In genomic region chr6:28260425-28261191, GRCm38 (mm10) we compare ENCODE assay signal across 8 mouse cellular contexts.
DNase-seq lines count a peak whose midpoint lies in the region; ATAC-seq and TF ChIP-seq lines count a peak whose summit lies in the region.

No protein-coding gene starts in this region.

- in situ Hi-C loops in CH12.LX (cut with MboI; ENCODE audit: low pct_ligation_motif_present, low pct_unique_long_range_greater_than_20kb, low sequenced_read_pairs): no loop called here

- H3K4me2 ChIP-seq in CH12.LX (ENCODE audit: insufficient read depth, low read depth, poor library complexity, severe bottlenecking): peak overlapping the region; percentile 99
- H3K4me2 ChIP-seq in heart, embryonic 14.5 days (ENCODE audit: low read length): peak overlapping the region; percentile 88

- no peak for TF ChIP-seq EP300 in CH12.LX (IDR thresholded peaks at IDR 0.05; ENCODE audit: low read length)

- DNase-seq in CH12.LX (ENCODE audit: extremely low read depth): peak; percentile 25
- peak; percentile 51 to 78 for DNase-seq in adrenal gland, adult (ENCODE audit: inconsistent age in 2 of 2, low spot score in 1 of 2)
- peak; percentile 49 for DNase-seq in embryo, embryonic 10.5 days (ENCODE audit: low spot score)
- peak; percentile 20 to 61 for DNase-seq in kidney, postnatal 25 days
- DNase-seq in lung, postnatal 25 days (ENCODE audit: low spot score): peak; percentile 5
- DNase-seq in right cerebral cortex, adult 2 months (ENCODE audit: low spot score in 2 of 2): peak; percentile 20 to 34
- peak; percentile 61 for DNase-seq in yolk sac, embryonic 10.5 days (ENCODE audit: low spot score)

- H3K4me1 ChIP-seq in CH12.LX (ENCODE audit: control insufficient read depth in 1 of 2, insufficient read depth in 2 of 2): peaks cover 0 to 28% of the 10 kb centered on the region in 2 experiments; a peak in 3 of 4 replicates
- peaks cover 4 to 9% of the 10 kb centered on the region in 2 experiments for H3K4me1 ChIP-seq in heart, embryonic 14.5 days (ENCODE audit: control insufficient read depth in 2 of 2, insufficient read depth in 2 of 2, low read length in 2 of 2)

- H3K9me3 ChIP-seq in CH12.LX (replicated peaks; ENCODE audit: low read length): no peaks in the 10 kb centered on the region
- H3K9me3 ChIP-seq in heart, embryonic 14.5 days (ENCODE audit: control insufficient read depth, low read length): no peaks in the 10 kb centered on the region

- TF ChIP-seq RAD21 in CH12.LX (IDR thresholded peaks at IDR 0.05; ENCODE audit: low read depth, low read length): no peak

- H3K27me3 ChIP-seq in CH12.LX (replicated peaks): no peaks in the 10 kb centered on the region
- H3K27me3 ChIP-seq in heart, embryonic 14.5 days (ENCODE audit: control insufficient read depth, insufficient read depth, low read length): no peaks in the 10 kb centered on the region

- 2% methylated on average over 62 of the region's 64 CpGs for WGBS in heart, embryonic 14.5 days

- no peak for ATAC-seq in heart, embryonic 14.5 days (ENCODE audit: insufficient number of reproducible peaks, insufficient read depth, low FRiP score, low read depth)

- peak overlapping the region; percentile 74 to 99 (median 88) for H3K4me3 ChIP-seq in CH12.LX (replicated peaks in 1 of 3; ENCODE audit: low read depth in 2 of 3, low read length in 2 of 3, poor library complexity in 1 of 3)
- peak overlapping the region; percentile 84 to 97 for H3K4me3 ChIP-seq in heart, embryonic 14.5 days (ENCODE audit: control insufficient read depth in 1 of 2, insufficient read depth in 1 of 2, low read depth in 1 of 2, low read length in 2 of 2)

- dilution Hi-C loops in CH12.LX (cut with MboI; ENCODE audit: extremely low pct_ligation_motif_present, extremely low pct_unique_long_range_greater_than_20kb, low sequenced_read_pairs): no loop called here

- TF ChIP-seq POLR2A in CH12.LX (IDR thresholded peaks at IDR 0.05; ENCODE audit: low read depth, low read length): no peak

- H3K36me3 ChIP-seq in CH12.LX (replicated peaks in 1 of 2; ENCODE audit: control insufficient read depth in 1 of 2, insufficient read depth in 1 of 2, low read length in 1 of 2): peaks cover 2 to 29% of the 10 kb centered on the region in 2 experiments
- peaks cover 32% of the 10 kb centered on the region for H3K36me3 ChIP-seq in heart, embryonic 14.5 days (ENCODE audit: control insufficient read depth, insufficient read depth, low read length)

- H3K27ac ChIP-seq in CH12.LX (ENCODE audit: insufficient read depth, low read depth): peak overlapping the region; percentile 56
- H3K27ac ChIP-seq in heart, embryonic 14.5 days (replicated peaks in 1 of 2; ENCODE audit: control insufficient read depth in 1 of 2, insufficient read depth in 1 of 2, low read depth in 2 of 2, low read length in 2 of 2): peak overlapping the region in 1 of 2 experiments; percentile 90; a peak in 2 of 4 replicates

- H3K79me2 ChIP-seq in CH12.LX (replicated peaks; ENCODE audit: control insufficient read depth, extremely low read depth, insufficient read depth, poor library complexity, severe bottlenecking): peaks cover 21% of the 10 kb centered on the region

- peak overlapping the region; percentile 83 for H3K9ac ChIP-seq in CH12.LX (ENCODE audit: insufficient read depth, low read depth)
- H3K9ac ChIP-seq in heart, embryonic 14.5 days (ENCODE audit: low read length): peak overlapping the region; percentile 90

- no peak for TF ChIP-seq CTCF in CH12.LX (conservative IDR thresholded peaks at IDR 0.05 in 1 of 2, IDR thresholded peaks at IDR 0.05 in 1 of 2; ENCODE audit: low read depth in 2 of 2, low read length in 2 of 2)

TF ChIP-seq in CH12.LX, 34 proteins besides CTCF, POLR2A, EP300 and RAD21:
- TF ChIP-seq NRF1 (IDR thresholded peaks at IDR 0.05; ENCODE audit: low read depth, low read length) (peak; percentile 62), MEF2A (IDR thresholded peaks at IDR 0.05; ENCODE audit: borderline replicate concordance, low read depth, low read length) (no peak), MAZ (IDR thresholded peaks at IDR 0.05; ENCODE audit: low read depth, low read length) (no peak), KAT2A (IDR thresholded peaks at IDR 0.05; ENCODE audit: insufficient replicate concordance, low read length) (no peak), BHLHE40 (IDR thresholded peaks at IDR 0.05; ENCODE audit: low read depth, low read length) (no peak), RCOR1 (conservative IDR thresholded peaks at IDR 0.05; ENCODE audit: low read depth, low read length) (no peak), ELF1 (IDR thresholded peaks at IDR 0.05; ENCODE audit: low read depth, low read length) (peak; percentile 65; the same call in 1 of the 2 replicates), JUN (IDR thresholded peaks at IDR 0.05; ENCODE audit: insufficient read depth, low read depth, low read length) (no peak), ZKSCAN1 (IDR thresholded peaks at IDR 0.05; ENCODE audit: borderline replicate concordance, low read depth, low read length) (no peak), ZC3H11A (IDR thresholded peaks at IDR 0.05; ENCODE audit: low read depth, low read length) (no peak), IRF4 (IDR thresholded peaks at IDR 0.05; ENCODE audit: low read depth, low read length) (no peak), MXI1 (IDR thresholded peaks at IDR 0.05; ENCODE audit: low read depth, low read length) (peak; percentile 31; the same call in 1 of the 2 replicates), MYC (IDR thresholded peaks at IDR 0.05; ENCODE audit: low read depth, low read length) (no peak), UBTF (IDR thresholded peaks at IDR 0.05; ENCODE audit: low read depth, low read length) (0 out of 2 replicates have a peak, but pooled peaks have one; percentile 4), PAX5 (IDR thresholded peaks at IDR 0.05; ENCODE audit: low read length) (no peak), SMC3 (IDR thresholded peaks at IDR 0.05; ENCODE audit: low read depth, low read length) (no peak), SIN3A (IDR thresholded peaks at IDR 0.05; ENCODE audit: low read length) (peak; percentile 40; the same call in 1 of the 2 replicates), TBP (conservative IDR thresholded peaks at IDR 0.05; ENCODE audit: low read depth, low read length) (no peak), JUND (conservative IDR thresholded peaks at IDR 0.05; ENCODE audit: low read depth, low read length) (no peak), MAX (IDR thresholded peaks at IDR 0.05; ENCODE audit: low read length) (no peak), TCF12 (IDR thresholded peaks at IDR 0.05; ENCODE audit: low read depth, low read length) (no peak; the same call in 1 of the 2 replicates), HCFC1 (IDR thresholded peaks at IDR 0.05; ENCODE audit: low read depth, low read length) (no peak), GABPA (IDR thresholded peaks at IDR 0.05; ENCODE audit: insufficient replicate concordance, low read depth, low read length) (no peak), ZMIZ1 (IDR thresholded peaks at IDR 0.05; ENCODE audit: low read depth, low read length) (no peak), MAFK (IDR thresholded peaks at IDR 0.05; ENCODE audit: insufficient replicate concordance, low read length) (no peak), POLR2AphosphoS2 (IDR thresholded peaks at IDR 0.05; ENCODE audit: low read depth, low read length) (no peak), ZNF384 (IDR thresholded peaks at IDR 0.05; ENCODE audit: low read depth, low read length) (no peak), USF1 (IDR thresholded peaks at IDR 0.05; ENCODE audit: low read depth, low read length) (no peak)
TF ChIP-seq in CH12.LX: peak in this region for 5.

Comparison
In these comparisons a context has a peak if more than half of its experiments do, and no peak if none do; other contexts are left out.
1. DNase-seq: peak in every context shown above with its lines; median percentile 64 in adrenal gland, adult; 61 in yolk sac, embryonic 10.5 days; 49 in embryo, embryonic 10.5 days; 40 in kidney, postnatal 25 days; 27 in right cerebral cortex, adult 2 months; 25 in CH12.LX; 5 in lung, postnatal 25 days.